Mouse (Mus musculus): ENCODE measurements around the gene Ssh3.

Ssh3 gene

GRCm38 (mm10) chr19:4297851-4298250, 28.9 kb upstream of the Ssh3 start:
- DNase-seq (ENCODE audit: extremely low spot score, low read depth, low spot score), result no peak

- DNase-seq (ENCODE audit: extremely low spot score, low read depth, low spot score), result no peak
Observed at GRCm38 (mm10) chr19:4296611-4297010, 27.6 kb upstream of the Ssh3 start.

- DNase-seq (ENCODE audit: extremely low spot score, low read depth, low spot score), result no peak
Observed at GRCm38 (mm10) chr19:4295391-4295790, 26.4 kb upstream of the Ssh3 start.

GRCm38 (mm10) chr19:4294381-4295097, 25.6 kb upstream of the Ssh3 start:
- DNase-seq (ENCODE audit: extremely low spot score, low read depth, low spot score), result no peak

GRCm38 (mm10) chr19:4291161-4291560, 22.2 kb upstream of the Ssh3 start:
- DNase-seq (ENCODE audit: extremely low spot score, low read depth, low spot score), result no peak

GRCm38 (mm10) chr19:4290749-4291148, 21.8 kb upstream of the Ssh3 start:
- DNase-seq (ENCODE audit: extremely low spot score, low read depth, low spot score), result no peak

- DNase-seq (ENCODE audit: extremely low spot score, low read depth, low spot score), result no peak
Observed at GRCm38 (mm10) chr19:4283653-4284052, 14.7 kb upstream of the Ssh3 start.

GRCm38 (mm10) chr19:4282898-4283553, 14.0 kb upstream of the Ssh3 start, which contains the start of gene Ankrd13d:
TSS of gene Ankrd13d (minus strand) at chr19:4283137.
- DNase-seq (ENCODE audit: extremely low spot score, low read depth, low spot score), result no peak

- DNase-seq (ENCODE audit: extremely low spot score, low read depth, low spot score), result no peak
Observed at GRCm38 (mm10) chr19:4280425-4280824, 11.4 kb upstream of the Ssh3 start.

GRCm38 (mm10) chr19:4279487-4279886, 10.5 kb upstream of the Ssh3 start:
- no peak for DNase-seq (ENCODE audit: extremely low spot score, low read depth, low spot score)

- DNase-seq (ENCODE audit: extremely low spot score, low read depth, low spot score), result no peak
Observed at GRCm38 (mm10) chr19:4270972-4271371, 2.0 kb upstream of the Ssh3 start.

GRCm38 (mm10) chr19:4270187-4270586, 1.2 kb upstream of the Ssh3 start:
- DNase-seq (ENCODE audit: extremely low spot score, low read depth, low spot score), result no peak

GRCm38 (mm10) chr19:4265956-4266355, 3.0 kb downstream of the Ssh3 start:
- no peak for DNase-seq (ENCODE audit: extremely low spot score, low read depth, low spot score)

GRCm38 (mm10) chr19:4264171-4264780, 4.7 kb downstream of the Ssh3 start:
- DNase-seq (ENCODE audit: extremely low spot score, low read depth, low spot score), result no peak

GRCm38 (mm10) chr19:4263702-4264101, 5.3 kb downstream of the Ssh3 start:
- DNase-seq (ENCODE audit: extremely low spot score, low read depth, low spot score), result no peak

- no peak for DNase-seq (ENCODE audit: extremely low spot score, low read depth, low spot score)
Observed at GRCm38 (mm10) chr19:4262756-4263155, 6.2 kb downstream of the Ssh3 start.

- no peak for DNase-seq (ENCODE audit: extremely low spot score, low read depth, low spot score)
Observed at GRCm38 (mm10) chr19:4261038-4261698, 7.8 kb downstream of the Ssh3 start.

GRCm38 (mm10) chr19:4257897-4258252, 11.1 kb downstream of the Ssh3 start:
- DNase-seq (ENCODE audit: extremely low spot score, low read depth, low spot score), result no peak

- DNase-seq (ENCODE audit: extremely low spot score, low read depth, low spot score), result peak; percentile 94
Observed at GRCm38 (mm10) chr19:4257216-4257896, 11.6 kb downstream of the Ssh3 start.

- no peak for DNase-seq (ENCODE audit: extremely low spot score, low read depth, low spot score)
Observed at GRCm38 (mm10) chr19:4255583-4256162, 13.3 kb downstream of the Ssh3 start.

- DNase-seq (ENCODE audit: extremely low spot score, low read depth, low spot score), result no peak
Observed at GRCm38 (mm10) chr19:4254230-4254629, 14.8 kb downstream of the Ssh3 start.

Data from hindlimb bud, embryonic 11.5 days (tissue).